Mouse (Mus musculus): ENCODE measurements around the gene Slc25a21. TPM values are rescaled to one million over a fixed set of nuclear protein-coding genes. Genes with fewer than 3 reads are reported as not detected.

Slc25a21 gene
- polyA plus RNA-seq, 1 experiment, result 0.62 TPM

DNA sequence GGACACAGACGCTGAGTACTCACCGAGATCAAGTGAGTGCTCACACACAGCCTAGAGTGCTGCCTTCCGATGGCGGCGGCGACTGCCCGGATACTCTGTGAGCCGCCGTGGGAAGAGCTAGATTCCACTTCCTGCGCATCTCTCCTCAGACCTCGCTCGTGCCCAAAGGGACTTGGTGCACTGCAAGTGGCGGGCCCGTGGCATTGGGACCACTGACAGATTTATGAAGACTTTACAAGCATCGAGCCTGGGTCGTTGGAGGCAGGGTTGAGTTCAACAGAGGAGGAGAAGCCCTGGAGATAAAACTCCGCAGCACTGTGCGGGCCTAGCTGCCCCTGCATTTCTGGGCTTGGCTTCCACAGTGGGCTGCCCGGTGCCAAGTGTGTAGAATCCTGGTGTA is 504.7 kb downstream of the Slc25a21 start:
- Histone ChIP-seq H3K4me3 (replicated peaks; ENCODE audit: insufficient read depth, low read depth, low read length) (no peak overlapping the region), H3K4me1 (ENCODE audit: control insufficient read depth, insufficient read depth, low read length) (0 out of 2 replicates have a peak, but pooled peaks cover 6% of the 10 kb centered on the region), H3K27me3 (ENCODE audit: control insufficient read depth, insufficient read depth, low read length) (peaks cover 16% of the 10 kb centered on the region; the same call in 1 of the 2 replicates), H3K27ac (ENCODE audit: insufficient read depth, low read length) (no peak overlapping the region)
- 7% methylated on average over 19 of the region's 19 CpGs for WGBS
- no peak for DNase-seq
- no peak for TF ChIP-seq CTCF (IDR thresholded peaks at IDR 0.05; ENCODE audit: borderline replicate concordance, insufficient read depth, low read depth, low read length)
- no peak for TF ChIP-seq POLR2A (IDR thresholded peaks at IDR 0.05; ENCODE audit: borderline replicate concordance, insufficient read depth, low read length)

DNA sequence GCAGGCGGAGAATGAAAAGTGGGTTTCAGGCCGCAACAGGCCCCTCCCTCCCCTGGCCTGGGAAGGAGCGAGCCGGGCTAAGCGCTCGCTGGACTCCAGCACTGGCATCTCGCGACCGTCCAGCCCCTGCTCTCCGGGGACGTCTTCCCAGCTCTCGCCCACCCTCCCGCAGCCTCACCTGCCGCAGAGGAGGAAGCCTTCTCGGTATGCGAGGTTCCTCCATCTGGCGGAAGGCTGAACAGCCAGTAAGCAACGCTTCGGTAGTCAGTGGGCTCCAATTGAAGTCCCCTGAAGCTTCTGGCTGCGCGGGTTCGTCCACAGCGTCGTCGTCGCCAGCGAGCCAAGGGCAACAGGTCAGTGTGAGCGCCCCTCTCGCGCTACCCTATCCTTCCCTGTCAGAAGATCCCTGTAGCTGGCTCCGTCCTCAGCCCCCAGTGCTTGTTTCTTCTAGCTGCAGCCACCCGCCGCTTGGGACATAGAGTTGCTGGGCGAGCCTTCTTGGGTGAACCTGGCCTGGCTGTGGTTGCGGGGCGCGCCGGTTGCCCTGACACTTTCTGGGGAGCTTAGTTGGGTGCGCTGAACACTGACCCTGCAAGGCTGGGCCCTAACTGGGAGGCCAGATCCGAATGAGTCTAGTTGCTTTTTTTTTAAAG is 505.7 kb downstream of the Slc25a21 start, which contains the start of gene Pax9:
Gene Pax9 (plus strand): TSS at position 341 of the 653 bp plus-strand sequence.
- Histone ChIP-seq H3K27ac (ENCODE audit: insufficient read depth, low read length) (no peak within 1 kb of the TSS), H3K27me3 (ENCODE audit: control insufficient read depth, insufficient read depth, low read length) (peaks cover 14% of the 10 kb centered on the region; the same call in 1 of the 2 replicates), H3K4me3 (replicated peaks; ENCODE audit: insufficient read depth, low read depth, low read length) (no peak within 1 kb of the TSS), H3K4me1 (ENCODE audit: control insufficient read depth, insufficient read depth, low read length) (0 out of 2 replicates have a peak, but pooled peaks cover 2% of the 10 kb centered on the region)
- 1% methylated on average over 40 of the region's 40 CpGs for WGBS
- no peak for TF ChIP-seq POLR2A (IDR thresholded peaks at IDR 0.05; ENCODE audit: borderline replicate concordance, insufficient read depth, low read length)
- TF ChIP-seq CTCF (IDR thresholded peaks at IDR 0.05; ENCODE audit: borderline replicate concordance, insufficient read depth, low read depth, low read length), result no peak
- DNase-seq, result no peak

DNA sequence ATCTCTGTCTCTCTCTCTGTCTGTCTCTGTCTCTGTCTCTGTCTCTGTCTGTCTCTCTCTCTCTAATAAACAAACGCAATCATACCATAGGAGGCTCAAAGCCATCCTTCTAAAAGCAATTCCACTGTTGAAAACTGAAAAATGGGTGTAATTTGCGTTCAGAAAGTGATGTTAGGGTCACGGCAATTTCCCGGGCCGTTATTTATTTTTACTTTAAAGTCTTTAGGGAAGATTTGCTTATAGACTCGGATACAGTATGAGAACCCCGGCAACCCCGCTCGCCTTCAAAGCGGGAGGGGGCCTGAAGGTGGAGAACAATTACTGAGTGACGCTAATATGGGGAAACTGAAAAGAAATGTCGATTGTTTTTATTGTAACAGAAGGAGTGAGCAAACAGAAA is 506.3 kb downstream of the Slc25a21 start:
- peaks cover 13% of the 10 kb centered on the region; the same call in 1 of the 2 replicates for H3K27me3 ChIP-seq (ENCODE audit: control insufficient read depth, insufficient read depth, low read length)
- no peak for DNase-seq
- no peak overlapping the region for H3K27ac ChIP-seq (ENCODE audit: insufficient read depth, low read length)
- 3% methylated on average over 12 of the region's 12 CpGs for WGBS
- TF ChIP-seq CTCF (IDR thresholded peaks at IDR 0.05; ENCODE audit: borderline replicate concordance, insufficient read depth, low read depth, low read length), result no peak
- TF ChIP-seq POLR2A (IDR thresholded peaks at IDR 0.05; ENCODE audit: borderline replicate concordance, insufficient read depth, low read length), result no peak
- H3K4me1 ChIP-seq (ENCODE audit: control insufficient read depth, insufficient read depth, low read length), result no peaks in the 10 kb centered on the region
- no peak overlapping the region for H3K4me3 ChIP-seq (replicated peaks; ENCODE audit: insufficient read depth, low read depth, low read length)

DNA sequence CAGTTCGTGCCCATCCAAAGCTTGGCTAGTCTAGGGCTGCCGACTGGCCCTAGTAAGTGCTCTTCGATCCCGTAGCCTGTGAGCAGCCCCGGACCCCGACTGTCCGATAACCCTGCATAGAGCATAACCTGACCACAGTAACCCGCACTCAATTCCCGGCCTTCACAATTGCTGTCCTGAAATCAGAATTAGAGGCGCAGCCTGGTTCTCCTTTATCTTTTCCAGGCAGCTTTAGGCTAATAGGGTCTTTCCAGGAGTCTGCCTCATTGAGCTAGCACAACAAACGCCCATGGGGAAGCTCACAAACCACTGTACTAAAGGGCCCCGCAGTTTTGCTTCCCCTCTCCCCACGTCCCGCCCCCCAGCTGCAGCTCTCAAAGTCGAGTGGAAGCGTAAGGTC is 506.9 kb downstream of the Slc25a21 start:
- DNase-seq, result no peak
- TF ChIP-seq POLR2A (IDR thresholded peaks at IDR 0.05; ENCODE audit: borderline replicate concordance, insufficient read depth, low read length), result no peak
- TF ChIP-seq CTCF (IDR thresholded peaks at IDR 0.05; ENCODE audit: borderline replicate concordance, insufficient read depth, low read depth, low read length), result no peak
- Histone ChIP-seq H3K27me3 (ENCODE audit: control insufficient read depth, insufficient read depth, low read length) (peaks cover 13% of the 10 kb centered on the region; the same call in 1 of the 2 replicates), H3K4me3 (replicated peaks; ENCODE audit: insufficient read depth, low read depth, low read length) (no peak overlapping the region), H3K27ac (ENCODE audit: insufficient read depth, low read length) (no peak overlapping the region), H3K4me1 (ENCODE audit: control insufficient read depth, insufficient read depth, low read length) (no peaks in the 10 kb centered on the region)
- 3% methylated on average over 16 of the region's 16 CpGs for WGBS

DNA sequence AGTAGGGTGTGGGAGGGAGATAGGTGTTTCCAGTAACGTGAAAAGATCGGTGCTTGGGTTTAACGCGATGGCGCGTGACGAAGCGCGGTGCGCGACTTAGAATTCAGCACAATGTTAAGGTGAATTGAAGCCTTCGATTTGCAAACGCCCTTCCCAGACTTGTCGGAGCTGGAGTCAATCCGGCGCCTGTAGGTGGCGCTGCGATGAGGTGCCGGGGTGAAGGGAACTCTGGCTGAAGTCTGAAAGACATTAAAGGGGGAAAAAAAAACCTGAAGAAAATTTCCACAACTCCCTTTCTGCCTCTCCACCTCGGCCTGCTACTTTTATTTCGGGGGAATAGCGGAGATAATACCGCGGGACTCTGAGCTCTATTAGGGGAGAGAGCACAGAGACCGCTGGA is 507.5 kb downstream of the Slc25a21 start:
- 2% methylated on average over 25 of the region's 25 CpGs for WGBS
- no peaks in the 10 kb centered on the region for H3K4me1 ChIP-seq (ENCODE audit: control insufficient read depth, insufficient read depth, low read length)
- H3K27me3 ChIP-seq (ENCODE audit: control insufficient read depth, insufficient read depth, low read length), result peaks cover 13% of the 10 kb centered on the region; the same call in 1 of the 2 replicates
- TF ChIP-seq CTCF (IDR thresholded peaks at IDR 0.05; ENCODE audit: borderline replicate concordance, insufficient read depth, low read depth, low read length), result no peak
- TF ChIP-seq POLR2A (IDR thresholded peaks at IDR 0.05; ENCODE audit: borderline replicate concordance, insufficient read depth, low read length), result no peak
- H3K4me3 ChIP-seq (replicated peaks; ENCODE audit: insufficient read depth, low read depth, low read length), result no peak overlapping the region
- H3K27ac ChIP-seq (ENCODE audit: insufficient read depth, low read length), result no peak overlapping the region
- DNase-seq, result no peak

DNA sequence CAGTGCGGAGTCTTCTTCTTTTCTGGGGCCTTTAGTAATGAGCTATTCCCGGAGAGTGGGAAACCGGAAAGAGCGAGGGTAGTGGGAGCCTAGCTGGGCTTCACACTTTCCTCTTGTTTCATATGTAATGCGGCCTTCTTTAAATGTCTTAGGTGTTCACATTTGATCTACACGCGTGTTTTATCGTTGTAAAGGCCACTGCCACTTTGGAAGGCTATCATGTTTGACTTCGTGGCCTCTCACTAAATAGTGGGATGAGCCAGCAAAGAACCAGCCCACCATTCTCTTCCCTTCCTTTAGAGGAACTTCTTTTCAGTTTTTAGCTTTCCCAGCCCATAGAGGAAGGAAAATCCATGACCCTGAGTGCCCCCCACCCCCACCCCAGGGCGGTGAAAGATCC is 507.9 kb downstream of the Slc25a21 start:
- H3K4me1 ChIP-seq (ENCODE audit: control insufficient read depth, insufficient read depth, low read length), result no peaks in the 10 kb centered on the region
- H3K27me3 ChIP-seq (ENCODE audit: control insufficient read depth, insufficient read depth, low read length), result peaks cover 13% of the 10 kb centered on the region; the same call in 1 of the 2 replicates
- WGBS, result 2% methylated on average over 10 of the region's 10 CpGs
- TF ChIP-seq POLR2A (IDR thresholded peaks at IDR 0.05; ENCODE audit: borderline replicate concordance, insufficient read depth, low read length) (no peak), CTCF (IDR thresholded peaks at IDR 0.05; ENCODE audit: borderline replicate concordance, insufficient read depth, low read depth, low read length) (no peak)
- DNase-seq, result no peak
- H3K4me3 ChIP-seq (replicated peaks; ENCODE audit: insufficient read depth, low read depth, low read length), result no peak overlapping the region
- no peak overlapping the region for H3K27ac ChIP-seq (ENCODE audit: insufficient read depth, low read length)

GRCm38 (mm10) chr12:56688920-56689319 is 508.4 kb downstream of the Slc25a21 start:
- H3K4me3 ChIP-seq (replicated peaks; ENCODE audit: insufficient read depth, low read depth, low read length), result no peak overlapping the region
- peaks cover 13% of the 10 kb centered on the region; the same call in 1 of the 2 replicates for H3K27me3 ChIP-seq (ENCODE audit: control insufficient read depth, insufficient read depth, low read length)
- no peaks in the 10 kb centered on the region for H3K4me1 ChIP-seq (ENCODE audit: control insufficient read depth, insufficient read depth, low read length)
- no peak overlapping the region for H3K27ac ChIP-seq (ENCODE audit: insufficient read depth, low read length)
- TF ChIP-seq CTCF (IDR thresholded peaks at IDR 0.05; ENCODE audit: borderline replicate concordance, insufficient read depth, low read depth, low read length) (no peak), POLR2A (IDR thresholded peaks at IDR 0.05; ENCODE audit: borderline replicate concordance, insufficient read depth, low read length) (no peak)
- DNase-seq, result no peak
- whole genome bisulfite sequencing, result 3% methylated on average over 8 of the region's 8 CpGs

GRCm38 (mm10) chr12:56688482-56688840 is 508.8 kb downstream of the Slc25a21 start:
- H3K27me3 ChIP-seq (ENCODE audit: control insufficient read depth, insufficient read depth, low read length), result peaks cover 10% of the 10 kb centered on the region; the same call in 1 of the 2 replicates
- 4% methylated on average over 10 of the region's 10 CpGs for WGBS
- DNase-seq, result no peak
- H3K4me1 ChIP-seq (ENCODE audit: control insufficient read depth, insufficient read depth, low read length), result no peaks in the 10 kb centered on the region
- H3K4me3 ChIP-seq (replicated peaks; ENCODE audit: insufficient read depth, low read depth, low read length), result no peak overlapping the region
- TF ChIP-seq CTCF (IDR thresholded peaks at IDR 0.05; ENCODE audit: borderline replicate concordance, insufficient read depth, low read depth, low read length) (no peak), POLR2A (IDR thresholded peaks at IDR 0.05; ENCODE audit: borderline replicate concordance, insufficient read depth, low read length) (no peak)
- no peak overlapping the region for H3K27ac ChIP-seq (ENCODE audit: insufficient read depth, low read length)
